Mouse (Mus musculus) gastrocnemius, postnatal 10 days (tissue): ENCODE measurements around the gene Cox19. TPM values are rescaled to one million over a fixed set of nuclear protein-coding genes. Genes with fewer than 3 reads are reported as not detected.
"Not testable (repeated sequence)": the region's sequence is repeated elsewhere in the genome, so short reads cannot be mapped to it uniquely, and the experiment has no call there.

ENCODE experiments used
- DNase-seq: peaks from one replicate; pipeline ENCODE4 v3.0.0; 2021; ENCODE audit warnings: mixed read lengths
- long read RNA-seq, 2 experiments: library from polyadenylated mRNA; stranded (forward); transcript quantifications; one replicate each; pipeline ENCODE4 v2.0.0; 2021
- total RNA-seq, 2 experiments: library from RNA; stranded (reverse); gene quantifications; 2 replicates each; pipeline ENCODE4 v1.2.3; 2021

Cox19 gene
- total RNA-seq: 10 to 100 TPM; 72.0 to 76.4 TPM
- long read RNA-seq, experiment 1, transcript Cox19-201 (3 exons, 2,461 nt): major isoform, 32 of 35 reads
- long read RNA-seq, experiment 1, partial matches to known transcripts: 0 of 35 reads
- long read RNA-seq, experiment 1, other reads (novel, unspliced or antisense): 3 of 35 reads
- long read RNA-seq, experiment 2, transcript Cox19-201 (3 exons, 2,461 nt): major isoform, 19 of 24 reads
- long read RNA-seq, experiment 2, partial matches to known transcripts: 1 of 24 reads
- long read RNA-seq, experiment 2, other reads (novel, unspliced or antisense): 2 of 24 reads

DNA sequence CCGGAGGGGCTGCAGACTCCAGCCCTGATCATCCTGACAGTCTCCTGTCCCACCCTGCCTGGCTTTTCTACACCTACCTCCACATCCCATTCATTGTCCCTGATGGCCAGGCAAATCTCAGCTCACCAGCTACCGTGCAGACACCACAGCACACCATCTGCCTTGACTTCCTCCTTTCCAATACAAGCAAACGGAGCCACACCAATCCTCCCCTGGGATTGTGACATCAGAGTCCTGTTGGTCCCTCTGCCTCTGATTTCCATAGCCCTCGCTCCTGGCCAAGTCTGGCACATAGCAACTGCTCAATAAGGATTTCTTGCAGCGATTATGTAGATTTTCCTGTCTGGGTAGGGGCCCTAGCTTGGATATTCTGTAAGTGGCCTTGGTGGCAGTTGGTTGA lies at the start of gene Cox19:
Cox19 (minus strand) TSS at position 285 of the 400 bp plus-strand sequence.
- no peak for DNase-seq

DNA sequence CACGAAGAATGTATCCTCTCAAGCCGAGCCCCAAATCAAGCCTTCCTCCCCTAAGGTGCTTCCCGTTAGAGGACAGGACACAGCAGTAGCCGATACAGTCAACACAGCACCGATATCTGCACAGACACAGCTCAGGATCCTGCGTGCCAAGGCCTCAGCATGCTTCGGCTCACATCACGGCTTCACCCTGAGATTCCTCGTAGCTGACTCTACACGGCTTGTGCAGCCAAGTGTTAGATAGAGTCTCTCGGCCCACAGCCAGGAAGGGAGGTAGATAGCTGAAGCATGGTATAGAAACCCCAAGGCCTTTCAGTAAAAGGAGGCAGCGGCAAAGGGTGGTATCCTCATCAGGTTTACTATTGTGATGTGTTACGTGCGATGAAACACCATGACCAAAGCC lies 48.8 kb upstream of the Cox19 start:
- DNase-seq: no peak

DNA sequence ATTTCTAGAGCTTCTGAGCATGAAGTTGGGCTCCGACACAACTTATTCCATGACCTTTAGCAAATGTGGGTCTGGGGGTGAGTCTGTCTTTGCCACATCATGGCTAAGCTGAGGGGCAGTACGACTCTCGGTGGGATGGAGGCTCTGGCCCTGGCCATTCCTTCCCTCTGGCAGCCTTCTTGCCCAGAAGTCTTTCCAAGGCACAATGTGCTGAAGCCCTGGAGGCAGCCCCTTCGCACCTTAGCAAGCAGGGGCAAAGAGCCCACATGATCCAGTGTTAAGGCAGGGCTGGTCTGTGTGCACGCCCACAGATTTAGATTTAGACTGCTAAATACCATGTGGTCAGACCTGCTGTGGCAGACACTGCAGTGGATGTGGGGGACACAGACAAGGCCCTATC lies 47.6 kb upstream of the Cox19 start:
- DNase-seq: no peak

DNA sequence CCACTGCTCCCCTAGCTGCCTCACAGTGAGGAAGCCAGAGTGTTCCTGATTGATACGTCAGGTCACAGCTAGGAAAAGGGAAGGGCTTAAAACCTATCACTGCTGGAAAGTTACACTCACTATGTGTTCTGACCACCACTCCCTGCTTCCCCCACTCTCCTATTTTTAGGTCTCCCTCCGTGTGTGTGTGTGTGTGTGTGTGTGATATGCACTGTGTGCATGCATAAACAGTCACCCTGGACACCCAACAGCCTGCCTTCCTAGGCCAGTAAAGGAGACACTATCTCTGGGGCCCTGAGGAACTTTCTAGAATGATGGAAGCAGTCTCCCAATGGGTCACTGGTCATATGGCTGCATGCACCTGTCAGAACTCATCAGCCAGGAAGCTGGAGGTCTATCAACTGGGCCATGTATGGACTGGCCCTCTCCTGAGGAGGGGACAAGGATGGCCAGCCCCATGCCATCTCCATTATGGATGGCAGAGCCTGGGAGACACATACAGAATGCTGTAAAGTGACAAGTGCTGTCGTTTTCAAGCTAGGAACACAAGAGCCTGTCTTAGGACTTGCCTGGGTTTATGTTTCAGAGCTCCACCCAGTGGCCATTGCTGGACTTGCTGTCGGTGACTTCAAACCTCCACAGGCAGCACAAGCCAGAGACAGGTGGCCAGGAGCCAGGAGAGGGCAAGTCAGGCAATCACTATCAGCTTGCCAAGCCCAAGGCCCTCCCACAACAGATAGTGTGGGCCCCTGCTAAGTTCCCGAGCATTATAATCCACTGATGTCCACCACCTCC lies 46.9 kb upstream of the Cox19 start:
- DNase-seq: peak; percentile 97

DNA sequence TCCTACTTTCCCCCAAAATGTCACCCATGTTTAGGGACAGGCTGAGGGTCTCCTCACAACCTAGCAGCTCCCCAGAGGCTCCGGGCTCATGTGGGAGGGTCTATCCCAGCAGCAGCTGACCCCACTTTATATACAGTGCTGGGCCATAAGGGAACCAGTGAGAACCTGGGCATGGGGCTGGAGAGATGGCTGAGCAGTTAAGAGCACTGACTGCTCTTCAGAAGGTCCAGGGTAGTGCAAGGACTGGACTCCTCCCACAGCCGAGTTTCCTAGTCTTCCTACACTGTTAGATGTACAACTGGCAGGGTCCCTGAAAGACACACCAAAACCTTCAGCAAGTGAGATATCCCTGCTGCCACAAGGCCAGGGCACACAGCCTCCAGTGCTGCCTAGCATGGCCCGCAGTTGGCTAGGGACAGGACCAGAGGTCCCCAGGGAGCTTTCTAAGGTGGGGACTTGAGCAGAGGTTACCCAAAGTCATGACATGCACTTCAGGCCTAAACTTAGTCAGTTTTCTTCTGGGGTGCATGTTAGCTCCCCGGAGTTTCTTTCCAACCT lies 46.2 kb upstream of the Cox19 start:
- no peak for DNase-seq

DNA sequence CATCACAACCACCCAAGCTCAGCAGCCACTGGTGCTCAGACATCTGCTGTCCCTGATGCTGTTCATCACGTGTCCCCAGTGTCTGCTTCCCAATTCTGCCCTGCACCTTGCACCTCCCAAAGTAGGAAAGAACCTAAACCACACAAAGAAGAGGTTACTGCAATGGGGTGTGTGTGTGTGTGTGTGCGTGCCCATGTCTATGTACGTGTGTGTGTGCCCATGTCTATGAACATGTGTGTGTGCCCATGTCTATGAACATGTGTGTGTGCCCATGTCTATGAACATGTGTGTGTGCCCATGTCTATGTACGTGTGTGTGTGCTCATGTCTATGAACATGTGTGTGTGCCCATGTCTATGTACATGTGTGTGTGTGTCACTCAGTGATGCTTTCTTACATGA lies 44.3 kb upstream of the Cox19 start:
- DNase-seq: no peak

DNA sequence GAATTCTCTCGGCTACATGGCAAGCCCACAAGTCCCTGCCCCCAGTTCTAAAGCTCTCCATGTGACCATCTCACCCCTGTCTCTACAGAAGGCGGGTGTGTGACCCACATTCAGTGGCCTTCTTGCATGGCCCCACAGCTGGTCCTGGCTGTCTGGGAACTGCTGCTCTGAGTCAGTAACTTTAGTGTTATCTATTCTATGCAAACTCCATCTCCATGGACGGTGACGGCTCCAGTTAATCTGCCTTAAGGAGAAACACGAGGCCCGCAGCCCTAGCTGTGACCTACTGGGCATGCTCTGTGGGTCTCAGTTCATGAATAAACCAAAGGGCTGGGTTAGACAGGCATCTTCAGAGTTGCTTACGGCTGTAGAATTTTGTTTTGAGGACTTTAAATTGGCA lies 43.2 kb upstream of the Cox19 start:
- DNase-seq: no peak

DNA sequence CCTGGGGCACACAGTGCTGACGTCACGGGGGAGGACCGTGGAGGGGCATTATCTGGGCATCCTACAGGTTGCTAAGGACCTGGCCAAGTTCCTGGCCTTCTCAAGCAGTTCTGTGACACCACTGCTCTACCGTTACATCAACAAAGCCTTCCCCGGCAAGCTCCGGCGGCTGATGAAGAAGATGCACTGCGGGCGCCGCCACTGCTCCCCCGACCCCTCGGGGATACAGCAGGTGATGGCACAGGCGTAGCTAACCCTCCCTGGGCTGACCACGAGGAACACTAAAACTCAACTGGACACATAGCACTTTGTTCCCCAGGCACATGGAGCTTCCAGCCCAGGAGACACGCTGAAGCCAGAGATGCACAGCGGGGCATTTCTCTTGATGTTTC lies 42.0 kb upstream of the Cox19 start:
- DNase-seq: no peak

DNA sequence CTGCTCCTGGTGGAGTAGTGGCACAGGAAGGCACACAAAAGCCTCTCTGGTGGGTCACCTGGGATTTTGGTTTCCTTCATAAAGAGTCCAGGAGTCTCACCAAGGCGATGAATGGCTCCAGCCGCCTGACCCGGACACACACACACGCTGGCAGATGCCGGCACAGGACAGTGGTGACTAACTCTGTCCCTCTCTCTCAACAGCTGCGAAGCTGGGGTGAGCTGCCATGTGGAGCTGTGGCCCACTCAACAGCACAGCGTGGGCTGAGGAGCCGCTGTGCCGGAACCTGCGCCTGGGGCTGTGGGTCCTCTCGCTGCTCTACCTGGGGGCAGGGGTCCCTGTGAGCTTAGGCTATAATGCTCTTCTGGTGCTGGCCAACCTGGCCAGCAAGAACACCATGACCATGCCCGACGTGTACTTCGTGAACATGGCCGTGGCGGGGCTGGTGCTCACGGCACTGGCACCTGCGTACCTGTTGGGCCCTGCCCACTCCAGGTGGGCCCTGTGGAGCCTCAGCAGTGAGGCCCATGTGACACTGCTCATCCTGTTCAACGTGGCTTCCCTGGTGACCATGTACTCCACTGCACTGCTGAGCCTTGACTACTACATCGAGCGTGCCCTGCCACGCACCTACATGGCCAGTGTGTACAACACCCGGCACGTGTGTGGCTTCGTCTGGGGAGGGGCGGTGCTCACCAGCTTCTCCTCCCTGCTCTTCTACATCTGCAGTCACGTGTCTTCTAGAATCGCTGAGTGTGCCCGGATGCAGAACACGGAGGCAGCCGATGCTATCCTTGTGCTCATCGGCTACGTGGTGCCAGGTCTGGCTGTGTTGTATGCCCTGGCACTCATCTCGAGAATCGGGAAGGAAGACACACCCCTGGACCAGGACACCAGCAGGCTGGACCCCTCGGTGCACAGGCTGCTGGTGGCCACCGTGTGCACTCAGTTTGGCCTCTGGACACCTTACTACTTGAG lies 41.3 kb upstream of the Cox19 start:
- no peak for DNase-seq

DNA sequence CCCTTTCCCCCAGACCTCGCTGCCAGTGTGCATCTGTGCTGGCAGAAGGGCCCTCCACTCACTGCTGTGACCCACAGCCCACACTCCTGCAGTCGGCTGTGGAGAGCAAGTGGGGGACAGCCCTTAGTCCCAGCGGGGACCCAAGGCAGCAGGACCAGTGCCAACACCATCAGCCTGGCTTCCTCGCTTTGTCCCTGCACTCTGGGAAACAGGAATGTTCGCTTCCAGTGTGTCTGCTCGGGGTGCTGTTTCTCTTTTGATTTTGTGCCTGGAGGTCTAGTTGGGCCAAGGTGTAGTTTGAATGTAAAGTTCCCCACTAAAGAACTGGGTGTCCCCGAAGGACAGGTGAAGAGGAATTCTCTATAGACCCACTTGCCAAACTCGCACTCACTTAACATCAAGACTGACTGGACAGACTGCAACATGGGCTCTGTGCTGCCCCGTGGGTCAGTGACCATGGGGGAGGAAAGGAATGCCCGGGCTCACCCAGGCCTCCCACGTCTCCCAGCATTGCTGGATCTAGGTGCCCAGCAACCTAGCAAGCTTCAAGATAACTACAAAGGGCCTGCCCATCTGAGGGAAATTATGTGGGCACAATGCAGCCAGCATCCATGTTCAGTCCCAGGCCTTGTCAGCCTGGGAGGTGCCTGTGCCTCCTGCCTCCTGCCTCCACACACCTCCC lies 40.2 kb upstream of the Cox19 start:
- DNase-seq: no peak

DNA sequence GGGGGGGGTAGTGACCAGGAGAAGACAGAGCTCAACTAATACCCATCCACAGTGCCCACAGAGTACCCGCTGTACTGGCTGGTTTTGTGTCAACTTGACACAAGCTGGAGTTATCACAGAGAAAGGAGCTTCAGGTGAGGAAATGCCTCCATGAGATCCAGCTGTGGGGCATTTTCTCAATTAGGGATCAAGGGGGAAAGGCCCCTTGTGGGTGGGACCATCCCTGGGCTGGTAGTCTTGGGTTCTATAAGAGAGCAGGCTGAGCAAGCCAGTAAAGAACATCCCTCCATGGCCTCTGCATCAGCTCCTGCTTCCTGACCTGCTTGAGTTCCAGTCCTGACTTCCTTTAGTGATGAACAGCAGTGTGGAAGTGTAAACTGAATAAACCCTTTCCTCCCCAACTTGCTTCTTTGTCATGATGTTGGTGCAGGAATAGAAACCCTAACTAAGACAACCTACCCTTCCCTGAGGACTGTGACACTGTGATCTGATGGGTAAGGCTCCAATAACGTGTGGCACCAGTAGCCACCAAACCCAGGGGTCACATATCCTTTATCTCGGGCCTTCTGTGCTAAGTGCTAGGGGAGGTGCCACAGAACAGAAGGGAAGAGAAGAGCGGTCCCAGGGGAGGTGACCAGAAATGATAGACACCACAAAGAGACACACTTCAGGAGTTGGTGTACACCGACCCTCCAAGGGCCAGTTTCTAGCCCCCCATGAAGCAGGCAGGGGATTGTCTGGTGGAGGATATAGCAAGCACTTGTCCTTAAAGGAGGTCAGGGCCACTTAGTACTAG lies 39.3 kb upstream of the Cox19 start:
- not testable (repeated sequence) for DNase-seq

DNA sequence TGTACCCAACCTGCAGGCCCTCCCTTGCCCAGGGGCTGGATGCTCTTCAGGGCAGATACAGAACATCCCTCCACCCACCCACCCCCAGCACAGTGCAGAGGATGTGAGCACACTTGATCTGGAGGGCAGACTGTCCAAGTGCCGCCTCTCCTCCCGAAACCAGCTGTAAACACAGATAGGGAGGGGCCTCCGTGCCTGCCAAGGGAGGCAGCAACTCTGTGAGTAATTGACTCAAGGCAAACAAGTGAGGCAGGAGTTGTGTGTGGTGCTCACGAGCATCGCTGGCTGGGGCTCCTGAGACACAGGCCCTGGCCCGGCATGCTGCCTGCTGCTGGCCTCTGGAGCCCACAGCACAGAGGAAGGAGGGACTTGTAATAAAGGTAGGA lies 38.5 kb upstream of the Cox19 start:
- DNase-seq: peak; percentile 61

DNA sequence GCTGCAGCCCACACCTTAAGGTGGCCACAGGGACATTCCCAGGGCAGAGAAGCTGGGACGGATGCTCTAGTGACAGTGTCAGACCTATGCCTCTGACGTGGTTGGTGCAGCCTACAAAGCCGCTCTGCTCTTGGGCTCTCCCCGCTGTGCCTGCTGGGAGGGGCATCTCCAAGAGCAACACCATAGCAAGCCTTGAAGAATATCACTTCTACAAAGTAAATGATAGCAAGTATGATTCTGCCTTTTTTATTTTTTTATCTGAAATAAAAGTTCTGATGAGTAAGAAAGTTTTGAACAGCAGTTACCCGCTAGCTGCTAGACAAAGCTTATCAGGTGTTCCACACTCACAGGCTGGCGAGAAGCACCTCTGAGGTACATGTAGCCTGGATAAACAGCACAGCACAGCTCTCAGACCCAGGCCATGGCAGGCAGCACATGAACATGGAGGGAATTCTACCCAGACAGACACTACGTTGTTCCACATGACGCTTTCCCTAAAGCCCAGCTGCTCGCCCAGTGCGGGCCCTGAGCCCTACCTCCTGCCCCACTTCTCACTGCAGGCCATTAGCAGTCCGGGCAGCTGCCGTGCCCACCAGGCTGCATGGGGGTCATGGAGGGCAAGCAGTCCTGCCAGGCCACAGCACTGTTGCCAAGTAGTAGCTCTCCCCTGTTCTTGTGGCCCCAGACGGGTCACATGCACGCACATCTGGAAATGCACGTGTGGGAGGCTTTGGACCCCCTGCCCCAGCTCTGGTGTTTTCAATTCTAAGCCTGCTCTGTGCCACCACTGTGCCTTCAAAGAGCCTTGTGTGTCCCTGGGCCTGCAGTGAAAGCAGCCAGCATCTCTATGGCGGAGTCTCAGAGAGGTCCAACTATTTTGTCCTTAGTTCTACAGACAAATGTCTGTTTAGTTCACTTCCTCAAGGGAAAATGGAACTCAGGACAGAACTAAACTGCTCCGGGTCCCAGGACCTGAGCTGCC lies 37.8 kb upstream of the Cox19 start:
- peak; percentile 47 for DNase-seq

DNA sequence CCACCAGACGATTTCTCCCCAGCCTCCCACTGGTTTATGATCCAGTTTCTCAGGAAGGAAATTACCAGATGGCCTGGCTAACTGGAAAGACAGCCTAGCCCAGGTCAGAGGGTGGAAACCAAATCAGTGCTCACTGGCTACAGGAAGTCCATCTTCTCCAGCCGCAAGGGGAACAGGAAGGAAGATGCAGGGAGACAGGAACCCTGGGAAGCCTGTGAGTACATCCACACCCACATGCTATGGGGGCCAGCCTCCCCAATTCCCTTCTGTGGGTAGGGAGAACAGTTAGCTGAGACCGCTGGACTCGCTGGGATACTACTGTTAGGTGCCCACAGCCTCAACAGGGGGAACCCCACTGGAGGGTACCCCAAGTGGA lies 37.0 kb upstream of the Cox19 start:
- DNase-seq: no peak

DNA sequence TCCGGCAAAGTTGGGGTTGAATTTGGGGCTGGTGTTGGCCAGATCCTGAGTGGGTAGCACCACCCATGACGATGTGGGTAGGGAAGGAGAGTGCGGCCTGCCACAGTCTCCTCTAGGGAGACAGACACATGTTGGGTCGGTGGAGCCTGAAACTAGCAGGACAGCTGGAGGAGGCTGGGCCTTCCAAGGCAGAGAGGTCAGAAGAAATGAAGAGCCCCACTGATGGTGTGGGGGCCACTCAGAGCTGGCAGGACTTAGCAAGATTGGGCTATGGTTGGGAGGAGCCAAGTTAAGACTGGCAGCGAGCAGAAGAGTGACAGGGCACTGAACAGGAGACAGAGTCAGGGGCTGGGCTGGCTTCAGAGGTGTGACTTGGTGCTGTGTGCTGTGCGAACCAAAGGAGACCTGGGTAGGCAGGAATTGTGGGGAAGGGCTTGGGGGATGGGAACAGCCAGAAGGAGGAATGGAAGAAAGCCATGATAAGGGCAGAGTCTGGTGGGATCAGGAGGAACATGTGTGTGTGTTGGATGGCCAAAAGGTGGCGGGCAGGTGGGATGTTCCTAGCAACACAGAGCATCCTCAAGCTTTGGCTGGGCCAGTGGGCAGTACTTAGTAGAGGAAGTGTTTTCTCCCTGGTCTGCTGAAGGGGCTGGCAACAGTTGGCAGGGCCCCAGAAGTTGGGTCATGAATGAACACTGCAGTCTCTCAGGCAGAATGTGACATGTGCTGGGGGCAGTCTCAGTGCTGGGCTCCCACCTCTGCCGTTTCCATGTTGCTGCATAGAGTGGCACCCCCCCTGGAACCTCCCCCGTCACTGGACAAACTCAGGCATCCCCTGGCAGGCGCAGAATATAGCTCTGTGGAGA lies 36.3 kb upstream of the Cox19 start:
- peak; percentile 51 for DNase-seq

DNA sequence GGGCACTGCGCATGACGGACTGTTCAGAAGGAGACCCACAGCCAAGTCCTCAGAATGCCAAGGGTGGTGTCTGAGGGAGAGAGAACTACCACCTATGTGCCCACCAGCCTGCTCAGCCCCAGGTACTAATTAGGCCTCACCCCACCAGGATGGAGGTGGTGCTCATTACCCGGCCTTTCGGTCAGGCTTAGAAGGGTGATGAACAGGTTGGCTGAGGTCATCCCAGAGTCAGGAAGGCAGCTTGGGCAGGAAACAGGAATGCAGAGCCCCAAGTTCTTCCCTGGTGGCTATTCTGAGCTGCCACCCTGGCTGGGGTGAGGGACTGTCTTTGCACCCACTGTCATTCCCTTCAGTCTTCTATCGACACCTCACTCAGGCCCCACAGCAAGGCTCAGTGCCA lies 34.8 kb upstream of the Cox19 start:
- no peak for DNase-seq

DNA sequence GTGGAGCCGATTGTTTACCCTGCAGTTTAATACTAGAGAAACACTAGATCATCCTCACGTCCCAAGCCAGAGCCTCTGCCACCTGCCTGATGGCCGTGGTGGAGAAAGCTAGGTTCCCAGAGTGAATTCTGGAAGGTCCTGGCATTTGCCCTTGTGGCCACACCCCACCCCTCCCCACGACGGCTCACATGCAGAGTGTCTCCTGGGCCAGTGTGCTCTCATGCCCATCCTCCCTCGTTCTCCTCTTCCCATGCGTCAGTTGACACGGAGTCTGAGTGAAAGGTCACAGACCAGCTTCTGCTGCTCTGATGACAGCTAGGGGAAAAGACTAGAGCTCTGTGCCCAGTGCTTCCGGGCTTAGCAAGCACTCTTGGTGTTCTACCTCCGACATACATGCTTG lies 33.3 kb upstream of the Cox19 start:
- DNase-seq: no peak

DNA sequence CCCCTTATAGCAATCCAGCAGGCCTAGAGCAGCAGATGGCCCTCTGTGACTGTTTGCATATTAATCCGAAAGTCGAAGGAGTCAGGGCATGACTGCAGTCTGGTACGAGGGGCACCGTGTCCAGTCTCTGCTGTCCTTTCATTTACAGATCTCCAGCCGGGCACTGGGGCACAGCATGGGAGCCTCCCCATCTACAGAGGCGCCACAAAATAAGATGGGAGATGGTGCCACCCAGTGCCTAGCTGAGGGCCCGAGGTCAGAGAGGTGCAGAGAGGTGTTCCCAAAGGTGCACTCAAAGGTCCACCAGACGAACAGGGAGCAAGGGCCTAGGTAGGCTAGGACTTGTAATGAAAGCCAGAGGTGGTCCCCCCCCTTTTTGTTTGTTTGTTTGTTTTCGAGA lies 32.0 kb upstream of the Cox19 start:
- no peak for DNase-seq

DNA sequence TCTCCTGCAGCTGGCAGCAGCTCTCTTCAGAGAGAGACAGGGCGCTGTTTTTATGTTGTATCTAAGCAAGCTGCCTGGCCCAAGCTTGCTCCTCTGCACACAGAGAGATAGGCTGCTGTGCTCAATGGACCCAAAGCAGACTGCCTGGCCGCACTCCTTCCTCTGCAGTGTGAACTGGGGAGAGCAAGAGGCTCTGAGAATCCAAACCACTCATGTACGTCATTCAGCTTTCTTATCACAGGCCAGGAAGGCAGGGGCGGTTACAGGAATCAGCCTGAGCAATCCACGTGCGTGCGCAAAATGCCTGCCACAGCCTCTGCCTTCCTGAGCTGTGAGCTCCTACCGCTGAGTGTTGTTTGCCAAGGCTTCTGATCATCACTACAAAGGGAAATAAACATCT lies 31.5 kb upstream of the Cox19 start:
- no peak for DNase-seq
